ENCODE assay signal across 19 mouse cellular contexts in genomic region chr9:116139549-116139948, GRCm38 (mm10). TPM values are rescaled to one million over a fixed set of nuclear protein-coding genes. Genes with fewer than 3 reads are reported as not detected.
DNase-seq lines count a peak whose midpoint lies in the region; ATAC-seq and TF ChIP-seq lines count a peak whose summit lies in the region.
"Had no signal": no experiment of that assay in that cellular context is flagged by ENCODE, and none has a peak within 500 bp of the region (broad histone marks: within the 10 kb centered on the region; RNA-seq: fewer than 3 reads in every experiment).

No protein-coding gene starts in this region.

- H3K4me1 ChIP-seq in embryonic facial prominence, embryonic 10.5 days, result peaks cover 33% of the 10 kb centered on the region

- H3K27ac ChIP-seq in layer of hippocampus, adult 2 months, result peak overlapping the region; percentile 60
- H3K27ac ChIP-seq in embryonic facial prominence, embryonic 10.5 days (replicated peaks), result 0 out of 2 replicates have a peak overlapping the region, but pooled peaks have one; percentile 72
- peak overlapping the region; percentile 21 for H3K27ac ChIP-seq in macrophage
- H3K27ac ChIP-seq: forebrain, embryonic 12.5 days; heart, embryonic 15.5 days; hindbrain, postnatal 0 days; liver, embryonic 13.5 days had no signal

- no peak for TF ChIP-seq CTCF in layer of hippocampus, adult 2 months (conservative IDR thresholded peaks at IDR 0.05)

- no peaks in the 10 kb centered on the region for H3K27me3 ChIP-seq in embryonic facial prominence, embryonic 10.5 days (replicated peaks; ENCODE audit: low read depth, poor library complexity, severe bottlenecking)
- H3K27me3 ChIP-seq: forebrain, embryonic 12.5 days; heart, embryonic 15.5 days; liver, embryonic 13.5 days had no signal

- peaks cover 93% of the 10 kb centered on the region for H3K79me2 ChIP-seq in macrophage (ENCODE audit: inconsistent target)

- no peak for DNase-seq in layer of hippocampus, adult 2 months (ENCODE audit: low spot score in 2 of 2)
- DNase-seq in layer of hippocampus, postnatal 36 days, result no peak
- DNase-seq in embryonic facial prominence, embryonic 10.5 days (ENCODE audit: low spot score), result no peak
- no peak for DNase-seq in cerebellum, adult 18-20 months
- DNase-seq in cerebellum, adult 8-10 months, result no peak
- no peak for DNase-seq in adrenal gland, postnatal 10 days
- DNase-seq: cerebellum, postnatal 14 days; gastrocnemius, postnatal 14 days; kidney, adult 11 months; liver, embryonic 13.5 days; lung, embryonic 14.5 days; lung, postnatal 36 days; thymus, postnatal 14 days had no signal

- no peaks in the 10 kb centered on the region for H3K9me3 ChIP-seq in embryonic facial prominence, embryonic 10.5 days
- H3K9me3 ChIP-seq: forebrain, embryonic 12.5 days; heart, embryonic 15.5 days; hindbrain, embryonic 10.5 days; liver, embryonic 13.5 days had no signal

- no peak overlapping the region for H3K4me3 ChIP-seq in layer of hippocampus, adult 2 months
- H3K4me3 ChIP-seq in embryonic facial prominence, embryonic 10.5 days, result no peak overlapping the region
- H3K4me3 ChIP-seq in macrophage (ENCODE audit: inconsistent target), result no peak overlapping the region
- H3K4me3 ChIP-seq: forebrain, embryonic 12.5 days; heart, embryonic 15.5 days; hindbrain, embryonic 10.5 days; liver, embryonic 13.5 days had no signal

- 0 out of 2 replicates have a peak, but pooled peaks cover 3% of the 10 kb centered on the region for H3K36me3 ChIP-seq in embryonic facial prominence, embryonic 10.5 days (replicated peaks)
- H3K36me3 ChIP-seq in macrophage (ENCODE audit: inconsistent target), result no peaks in the 10 kb centered on the region
- H3K36me3 ChIP-seq: forebrain, embryonic 12.5 days; heart, embryonic 15.5 days; hindbrain, embryonic 10.5 days; liver, embryonic 13.5 days had no signal

- ATAC-seq in CD4-positive, CD25-positive, alpha-beta regulatory T cell, adult 4 months, result peak; percentile 31

- 80% methylated on average over 7 of the region's 7 CpGs for WGBS in embryonic facial prominence, embryonic 10.5 days
- 51% methylated on average over 7 of the region's 7 CpGs for WGBS in macrophage (ENCODE audit: missing documents)

RNA-seq across cellular contexts. Expression of gene Tgfbr2, which starts 35.6 kb away (rescaled TPM):
- total RNA-seq in layer of hippocampus, adult 2 months (2021), result 10 to 100 TPM; 10.7 to 11.7 TPM
- total RNA-seq in layer of hippocampus, postnatal 36 days (2021), result 10 to 100 TPM; 10.6 to 12.6 TPM
- 10 to 100 TPM; 24.3 to 26.3 TPM for polyA plus RNA-seq in CD4-positive, CD25-positive, alpha-beta regulatory T cell, adult 4 months (2017; shearing (Covaris generic))
- polyA plus RNA-seq in embryonic facial prominence, embryonic 10.5 days (2016; fragmentation: Nextera tagmentation; extraction: Ambion mirVana), result 8.6 and 9.2 TPM in 2 replicates
- total RNA-seq in macrophage (2018; cell fraction: chromatin; rRNA removed), result 10 to 100 TPM; 15.9 to 41.2 (median 29.0) TPM
- total RNA-seq in macrophage (2018; cell fraction: cytosol; rRNA removed), result 100 to 1,000 TPM in 14 of 26 experiments, 10 to 100 TPM in 12; 65.6 to 133 (median 103) TPM
- total RNA-seq in macrophage (2018; cell fraction: nucleus; rRNA removed), result 100 to 1,000 TPM in 6 of 26 experiments, 10 to 100 TPM in 20; 35.9 to 112 (median 82.4) TPM
- polyA plus RNA-seq in macrophage (2018), result 69.5 to 93.5 TPM (median 80.3 TPM) in 3 replicates
- total RNA-seq in adrenal gland, postnatal 10 days (2021), result 10 to 100 TPM; 65.0 to 70.8 TPM

Comparison
In these comparisons a context has a peak if more than half of its experiments do, and no peak if none do; other contexts are left out.
1. H3K27ac ChIP-seq: peak in every context shown above with its lines; median percentile 72 in embryonic facial prominence, embryonic 10.5 days; 60 in layer of hippocampus, adult 2 months; 21 in macrophage.
2. RNA of gene Tgfbr2, which starts 35.6 kb away (total RNA-seq): 65.0 to 70.8 TPM in adrenal gland, postnatal 10 days; 10.6 to 12.6 TPM in layer of hippocampus, postnatal 36 days and 10.7 to 11.7 TPM in layer of hippocampus, adult 2 months; every median in the first group is over 4 times any median in the second.